Mouse (Mus musculus): ENCODE measurements at regions not wholly inside any gene's neighbourhood (a gene's known extent, or its start where the extent isn't known, plus 50 kb on each side); places are given as distances from the start of the nearest gene placed in this dataset.

DNA sequence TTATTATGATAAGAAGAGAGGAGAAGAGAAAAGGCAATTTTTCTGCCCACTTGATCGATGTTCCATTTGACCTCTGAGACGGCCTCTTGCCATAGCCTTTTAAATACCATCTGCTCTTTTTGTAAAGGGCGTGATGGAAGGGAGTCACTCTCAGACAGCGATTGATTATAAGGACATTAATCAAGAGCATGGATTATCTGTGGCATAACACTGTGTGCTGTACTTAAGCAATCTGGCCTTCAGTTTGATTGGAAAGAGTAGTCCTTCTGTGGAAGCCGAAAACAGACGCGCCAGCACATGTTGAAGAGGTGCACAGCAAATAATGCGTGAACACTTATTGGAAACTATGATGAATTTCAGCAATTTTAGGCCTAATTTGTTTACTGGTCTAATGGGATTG is 685.4 kb upstream of the Robo1 start:
- DNase-seq = no peak

GRCm38 (mm10) chr16:71640361-71640760 is 667.7 kb upstream of the Robo1 start:
- no peak for DNase-seq

- no peak for DNase-seq
Measured at GRCm38 (mm10) chr16:71643223-71643622, 664.9 kb upstream of the Robo1 start.

- DNase-seq = no peak
Measured at GRCm38 (mm10) chr16:71678075-71678701, 629.9 kb upstream of the Robo1 start.

- no peak for DNase-seq
Measured at GRCm38 (mm10) chr16:71693464-71693863, 614.6 kb upstream of the Robo1 start.

- DNase-seq = no peak
Measured at GRCm38 (mm10) chr16:71705846-71706245, 602.3 kb upstream of the Robo1 start.

DNA sequence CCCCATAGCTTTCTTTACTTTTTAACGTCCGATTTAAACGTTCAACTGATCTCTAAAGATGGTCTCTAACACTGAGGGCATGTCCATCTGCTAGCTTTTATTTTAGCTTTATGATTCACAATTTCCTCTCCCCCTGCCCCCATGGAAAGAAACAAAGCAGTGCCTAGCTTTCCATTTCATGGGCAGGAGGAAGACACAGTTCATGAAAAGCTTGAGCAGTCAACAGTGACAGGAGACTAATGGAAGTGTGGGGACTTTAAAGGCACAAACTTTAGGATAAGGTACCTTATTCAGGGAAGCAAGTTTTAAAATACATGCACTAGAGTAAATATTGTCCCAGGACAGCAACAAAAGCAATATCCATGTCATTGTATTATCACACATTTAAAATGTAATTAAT is 598.4 kb upstream of the Robo1 start:
- no peak for DNase-seq

- no peak for DNase-seq
Measured at GRCm38 (mm10) chr16:71711879-71712278, 596.2 kb upstream of the Robo1 start.

GRCm38 (mm10) chr16:71717207-71717606 is 590.9 kb upstream of the Robo1 start:
- DNase-seq = no peak

DNA sequence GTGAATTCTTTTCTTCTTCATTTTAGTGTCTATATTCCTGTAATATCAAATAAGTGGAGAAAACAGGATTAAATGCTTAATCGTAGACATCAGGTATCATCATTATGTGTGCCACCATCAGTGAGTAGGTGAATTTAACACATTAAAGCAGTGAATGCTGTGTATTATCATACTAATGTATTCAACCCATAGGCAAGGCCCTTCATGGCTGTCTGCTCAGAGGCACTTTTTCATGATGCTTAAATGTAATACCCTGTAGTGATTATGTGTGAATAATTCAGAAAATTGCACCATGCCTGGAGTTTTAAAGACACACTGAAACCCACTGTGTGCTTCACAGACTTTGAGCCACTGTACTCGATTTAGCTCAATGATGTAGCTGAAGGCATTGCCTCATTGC is 583.2 kb upstream of the Robo1 start:
- DNase-seq = no peak

- DNase-seq = no peak
Measured at GRCm38 (mm10) chr16:71737941-71738340, 570.2 kb upstream of the Robo1 start.

DNA sequence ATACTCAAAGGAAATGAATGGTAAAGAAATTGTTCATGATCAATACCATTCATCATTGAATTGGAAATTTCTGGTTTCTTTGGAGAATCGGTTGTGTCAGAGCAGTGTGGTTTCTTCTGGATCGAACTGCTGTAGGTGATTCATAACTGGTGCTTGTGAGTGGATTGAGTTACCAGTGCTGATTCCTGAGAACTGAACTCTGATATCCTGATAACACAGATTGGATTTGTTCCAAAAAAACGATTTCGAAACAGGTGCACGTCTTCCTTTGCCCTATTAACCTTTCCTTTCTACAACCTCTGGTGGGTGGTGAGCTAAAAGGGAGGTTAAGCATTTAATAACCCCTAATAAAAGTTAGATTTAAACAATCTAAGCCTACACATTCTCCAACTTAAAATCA is 569.0 kb upstream of the Robo1 start:
- DNase-seq = no peak

GRCm38 (mm10) chr16:71780945-71781344 is 527.2 kb upstream of the Robo1 start:
- no peak for DNase-seq

- no peak for DNase-seq
Measured at GRCm38 (mm10) chr16:71812840-71813239, 495.3 kb upstream of the Robo1 start.

GRCm38 (mm10) chr16:71835325-71835724 is 472.8 kb upstream of the Robo1 start:
- DNase-seq = no peak

DNA sequence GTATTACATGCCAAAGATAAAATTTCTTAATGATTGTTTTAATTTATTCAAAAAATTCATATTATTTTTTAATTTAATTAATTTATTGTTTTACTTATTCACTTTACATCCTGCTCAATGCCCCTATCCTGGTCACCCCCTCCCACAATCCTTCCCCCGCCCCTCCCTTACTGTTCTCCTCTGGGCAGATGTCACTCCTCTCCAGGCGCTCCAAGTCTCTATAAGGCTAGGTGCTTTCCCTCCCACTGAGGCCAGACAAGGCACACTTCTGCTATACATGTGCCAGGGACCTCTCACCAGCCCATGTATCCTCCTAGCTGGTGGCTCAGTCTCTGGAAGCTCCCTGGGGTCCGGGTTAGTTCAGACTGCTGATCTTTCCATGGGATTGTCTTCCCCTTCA is 458.0 kb upstream of the Robo1 start:
- no peak for DNase-seq

DNA sequence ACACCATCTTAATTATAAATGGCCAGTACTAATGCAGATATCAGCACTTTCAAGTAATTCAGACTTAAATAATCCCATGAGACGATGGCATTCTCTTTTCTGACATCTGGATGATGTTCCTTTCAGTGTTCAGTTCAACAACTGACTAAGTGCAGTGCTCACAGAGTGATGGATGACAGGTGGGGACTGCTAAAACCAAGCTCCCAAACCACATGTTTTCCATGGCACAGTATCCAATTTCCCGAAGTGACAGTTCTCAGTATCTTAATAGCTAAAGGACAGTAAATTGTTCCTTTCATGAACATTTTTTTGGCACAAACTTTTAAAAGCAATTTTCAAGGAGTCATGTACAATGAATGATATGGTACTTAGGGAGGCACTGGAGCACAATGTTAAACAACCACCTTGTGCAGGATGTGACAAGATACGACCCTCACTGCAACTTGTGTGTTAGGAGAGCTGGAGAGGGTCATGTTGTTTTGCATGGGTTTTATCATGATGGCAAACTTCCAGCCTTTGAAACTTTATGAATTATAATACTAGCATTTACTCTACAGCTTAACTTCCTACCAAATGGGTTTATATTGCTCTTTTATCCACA is 456.4 kb upstream of the Robo1 start:
- no peak for DNase-seq

DNA sequence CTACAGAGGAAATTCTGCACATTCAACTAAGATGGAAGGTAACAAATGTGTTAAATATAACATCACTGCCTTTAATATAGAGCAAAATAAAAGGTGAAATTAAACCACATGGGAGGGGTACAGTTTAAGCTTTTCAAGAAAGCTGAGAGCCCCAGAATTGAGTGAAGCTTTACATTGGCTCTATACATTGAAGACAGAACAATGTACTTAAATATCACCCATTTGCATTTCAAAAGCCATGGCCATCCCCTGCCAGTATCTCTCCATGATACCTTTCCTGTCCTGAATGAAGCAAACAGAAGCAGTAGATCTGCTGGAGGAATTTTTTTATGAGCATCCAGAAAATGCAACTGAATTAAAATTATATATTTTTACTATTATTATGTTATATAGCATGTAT is 450.2 kb upstream of the Robo1 start:
- DNase-seq = no peak

GRCm38 (mm10) chr16:71860205-71860604 is 447.9 kb upstream of the Robo1 start:
- DNase-seq = peak; percentile 18

DNA sequence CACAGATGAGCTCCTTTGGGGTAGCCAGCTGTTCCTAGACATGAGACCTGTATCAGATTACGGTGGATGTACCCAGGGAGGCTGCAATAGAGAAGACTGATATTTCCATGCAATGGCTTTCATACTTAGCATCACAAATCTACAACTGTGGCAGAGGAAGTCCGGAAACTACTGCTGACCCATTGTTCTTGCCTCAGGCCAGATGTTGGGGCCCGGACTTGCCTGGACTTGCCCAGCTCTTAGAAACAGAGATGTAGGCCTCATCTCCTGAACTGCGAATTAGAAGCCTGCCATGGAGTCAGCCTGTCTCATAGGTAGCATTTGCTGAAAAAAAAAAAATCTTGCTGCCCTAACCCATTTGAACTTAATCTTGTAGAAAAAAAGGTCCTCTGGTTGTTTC is 422.4 kb upstream of the Robo1 start:
- no peak for DNase-seq

DNA sequence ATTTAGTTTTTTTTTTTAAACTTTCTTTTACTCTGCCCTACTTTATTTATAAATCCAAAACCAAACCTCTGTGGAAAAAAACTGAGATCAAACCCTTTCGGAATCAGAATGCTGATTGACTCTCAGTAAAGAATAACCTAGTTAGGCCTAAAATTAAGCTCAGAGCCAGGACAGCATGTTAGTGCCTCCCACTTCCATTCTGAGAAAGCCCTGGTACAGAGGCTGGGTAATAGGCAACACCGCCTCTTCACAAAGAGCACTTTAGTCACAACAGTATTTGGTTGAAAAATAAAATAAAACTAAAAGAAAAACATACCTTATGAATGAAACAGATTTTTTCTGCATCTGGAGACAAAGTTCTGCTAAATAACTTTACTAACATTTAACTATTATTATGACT is 418.4 kb upstream of the Robo1 start:
- DNase-seq = no peak

GRCm38 (mm10) chr16:71923111-71923510 is 385.0 kb upstream of the Robo1 start:
- DNase-seq = no peak

- DNase-seq = no peak
Measured at GRCm38 (mm10) chr16:71944165-71944564, 363.9 kb upstream of the Robo1 start.

DNA sequence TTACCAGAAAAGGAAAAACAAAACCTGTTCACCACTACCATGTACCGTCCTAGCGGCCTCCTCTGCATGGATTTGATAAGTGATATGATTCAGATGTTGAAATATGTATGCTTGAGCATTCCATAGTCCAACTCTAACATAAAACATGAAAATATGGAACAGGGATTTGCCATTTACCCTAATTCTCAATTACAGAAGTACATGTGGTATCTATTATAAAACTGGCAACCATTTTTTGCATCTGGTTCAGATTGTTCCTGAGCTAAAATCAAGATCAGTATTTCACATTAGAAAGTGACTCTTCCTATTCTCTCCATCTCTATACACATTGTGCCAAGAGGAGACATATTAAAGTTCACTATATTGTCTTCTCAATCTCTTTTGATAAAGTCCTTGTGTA is 363.3 kb upstream of the Robo1 start:
- no peak for DNase-seq
